Mouse (Mus musculus): ENCODE data around the gene Gnaq. TPM values are rescaled to one million over a fixed set of nuclear protein-coding genes. Genes with fewer than 3 reads are reported as not detected.

The Gnaq gene
- total RNA-seq, 4 experiments from 2014 or later = 20.5 to 23.7 (median 21.6) TPM

GRCm38 (mm10) chr19:16318128-16318811 lies 185.6 kb downstream of the Gnaq start:
- no peak for DNase-seq (ENCODE audit: low spot score)

GRCm38 (mm10) chr19:16319986-16320385 lies 187.4 kb downstream of the Gnaq start:
- DNase-seq (ENCODE audit: low spot score) = no peak

DNA sequence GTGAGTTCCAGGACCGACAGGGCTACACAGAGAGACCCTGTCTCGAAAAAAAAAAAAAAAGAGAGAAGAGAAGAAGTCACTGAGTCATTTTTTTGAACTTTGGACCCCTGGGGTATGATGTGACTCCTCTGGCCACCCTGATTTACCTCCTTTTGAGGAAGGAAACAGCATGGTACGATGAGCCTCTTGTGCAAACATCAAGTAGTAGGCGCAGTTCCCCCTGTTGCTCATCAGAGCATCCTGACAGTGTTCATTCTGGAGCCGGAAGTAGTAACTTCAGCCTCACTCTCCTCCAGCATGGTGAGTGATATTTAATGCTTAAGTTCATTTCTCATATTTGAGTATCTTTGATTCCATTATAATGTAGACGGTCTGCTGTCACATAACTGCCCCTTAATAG lies 190.4 kb downstream of the Gnaq start:
- no peak for DNase-seq (ENCODE audit: low spot score)

- DNase-seq (ENCODE audit: low spot score) = no peak
Measured at GRCm38 (mm10) chr19:16324239-16324638, 191.6 kb downstream of the Gnaq start.

- DNase-seq (ENCODE audit: low spot score) = peak; percentile 58
Measured at GRCm38 (mm10) chr19:16325911-16326310, 193.3 kb downstream of the Gnaq start.

GRCm38 (mm10) chr19:16327401-16328073 lies 194.9 kb downstream of the Gnaq start:
- no peak for DNase-seq (ENCODE audit: low spot score)

- DNase-seq (ENCODE audit: low spot score) = no peak
Measured at GRCm38 (mm10) chr19:16328074-16328850, 195.6 kb downstream of the Gnaq start.

GRCm38 (mm10) chr19:16329056-16329455 lies 196.4 kb downstream of the Gnaq start:
- DNase-seq (ENCODE audit: low spot score) = no peak

GRCm38 (mm10) chr19:16329648-16330047 lies 197.0 kb downstream of the Gnaq start:
- DNase-seq (ENCODE audit: low spot score) = no peak

GRCm38 (mm10) chr19:16330161-16330560 lies 197.5 kb downstream of the Gnaq start:
- DNase-seq (ENCODE audit: low spot score) = no peak

DNA sequence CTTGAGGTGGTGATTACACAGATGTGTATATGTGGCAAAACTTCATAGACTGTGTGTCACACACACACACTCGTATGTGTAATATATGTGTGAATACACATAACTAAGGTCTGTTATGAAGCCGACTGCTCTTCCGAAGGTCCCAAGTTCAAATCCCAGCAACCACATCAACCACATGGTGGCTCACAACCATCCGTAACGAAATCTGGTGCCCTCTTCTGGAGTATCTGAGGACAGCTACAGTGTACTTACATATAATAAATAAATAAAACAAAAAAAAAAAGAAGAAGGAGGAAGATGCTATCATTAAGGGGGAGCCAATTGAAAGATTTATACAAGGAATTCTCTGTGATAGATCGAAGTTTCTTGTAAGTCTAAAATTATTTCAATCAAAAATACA lies 198.4 kb downstream of the Gnaq start:
- no peak for DNase-seq (ENCODE audit: low spot score)

DNA sequence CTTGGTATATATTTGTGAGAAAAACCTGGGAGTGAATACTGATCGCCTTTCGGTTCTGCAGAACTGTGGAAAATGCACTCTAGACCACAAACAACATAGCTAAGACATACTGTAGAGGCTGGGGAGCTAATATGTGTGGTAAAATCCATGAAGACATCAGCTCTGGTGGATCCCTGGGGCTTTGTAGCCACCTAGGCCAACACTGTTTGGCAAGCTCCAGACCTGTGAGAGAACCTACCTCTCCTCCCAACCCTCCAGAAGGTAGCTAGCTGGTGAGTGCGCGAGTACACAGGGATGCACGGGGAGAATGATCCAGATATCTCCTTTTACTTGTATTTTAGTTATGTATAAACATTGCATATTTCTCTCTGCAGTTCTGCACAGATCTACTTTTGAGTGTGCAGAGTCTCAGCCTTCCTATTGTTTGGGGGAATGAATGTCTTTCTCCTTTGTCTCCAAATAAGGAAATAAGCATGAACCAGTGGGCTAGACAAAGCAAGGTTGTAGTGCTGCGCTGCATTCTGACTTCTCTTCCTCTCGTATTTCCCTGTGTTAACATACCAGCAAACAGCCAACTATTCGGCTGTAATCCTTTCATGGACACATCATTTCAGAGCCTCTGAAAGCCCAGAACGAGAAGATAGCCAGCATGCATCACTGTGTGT lies 205.4 kb downstream of the Gnaq start:
- no peak for DNase-seq (ENCODE audit: low spot score)

GRCm38 (mm10) chr19:16339954-16340586 lies 207.4 kb downstream of the Gnaq start:
- no peak for DNase-seq (ENCODE audit: low spot score)

DNA sequence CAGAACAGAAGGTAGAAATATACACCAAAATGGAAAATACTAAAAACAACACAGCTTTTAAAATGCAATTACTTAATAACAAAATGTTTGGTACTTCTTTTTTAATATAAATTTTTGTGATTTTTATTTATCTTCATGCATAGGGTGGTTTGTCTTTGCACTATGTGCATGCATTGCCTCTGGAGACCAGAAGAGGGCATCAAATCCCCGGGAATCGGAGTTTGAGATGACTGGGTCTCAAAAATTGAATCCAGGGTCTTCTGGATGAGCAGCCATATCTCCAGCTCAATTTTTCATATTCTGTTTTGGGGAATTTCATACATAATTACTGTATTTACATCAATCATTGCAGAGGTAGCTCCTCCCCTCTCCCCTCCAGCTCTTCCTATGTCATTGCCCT lies 210.1 kb downstream of the Gnaq start:
- no peak for DNase-seq (ENCODE audit: low spot score)

- no peak for DNase-seq (ENCODE audit: low spot score)
Measured at GRCm38 (mm10) chr19:16345516-16345915, 212.9 kb downstream of the Gnaq start.

DNA sequence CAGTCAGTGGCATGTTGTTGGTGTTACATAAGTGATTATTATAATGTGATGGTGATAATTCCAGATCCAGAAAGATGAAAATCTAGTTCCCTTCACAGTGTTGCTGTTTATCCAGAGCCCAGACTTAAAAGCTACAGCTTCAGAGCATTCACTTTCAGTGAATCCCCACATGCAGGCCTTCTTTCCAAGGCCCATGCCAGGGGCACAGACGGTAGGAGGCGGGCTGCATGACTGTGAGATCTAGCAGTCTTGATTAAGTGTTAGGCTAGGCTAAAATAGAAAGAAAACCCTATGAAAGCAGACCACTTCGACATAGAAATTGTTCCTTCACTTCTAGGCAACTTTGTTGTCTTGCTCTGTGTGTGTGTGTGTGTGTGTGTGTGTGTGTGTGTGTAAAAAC lies 214.4 kb downstream of the Gnaq start:
- DNase-seq (ENCODE audit: low spot score) = no peak

GRCm38 (mm10) chr19:16353701-16354136 lies 221.1 kb downstream of the Gnaq start:
- no peak for DNase-seq (ENCODE audit: low spot score)

DNA sequence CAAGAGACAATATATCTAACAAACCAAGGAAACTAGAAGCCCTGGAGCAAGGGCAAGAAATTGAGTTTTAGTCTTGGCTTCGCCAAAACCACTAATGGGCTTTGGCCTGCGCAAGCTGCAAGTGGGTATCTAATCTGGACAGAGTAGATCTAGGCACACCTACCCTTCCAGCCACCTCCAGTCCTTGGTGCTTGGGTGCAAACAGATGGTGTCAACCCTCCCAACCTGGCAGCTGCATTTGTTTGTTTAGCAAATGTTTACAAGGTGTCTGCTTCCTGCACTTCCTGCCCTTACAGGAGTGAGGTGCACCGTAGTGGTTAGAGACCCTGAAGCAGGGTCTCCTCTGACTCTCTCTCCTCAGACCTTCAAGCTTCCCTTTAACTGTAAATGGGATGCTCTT lies 225.5 kb downstream of the Gnaq start:
- DNase-seq (ENCODE audit: low spot score) = no peak

GRCm38 (mm10) chr19:16358905-16359304 lies 226.3 kb downstream of the Gnaq start:
- DNase-seq (ENCODE audit: low spot score) = peak; percentile 13

- DNase-seq (ENCODE audit: low spot score) = no peak
Measured at GRCm38 (mm10) chr19:16366465-16367063, 233.9 kb downstream of the Gnaq start.

DNA sequence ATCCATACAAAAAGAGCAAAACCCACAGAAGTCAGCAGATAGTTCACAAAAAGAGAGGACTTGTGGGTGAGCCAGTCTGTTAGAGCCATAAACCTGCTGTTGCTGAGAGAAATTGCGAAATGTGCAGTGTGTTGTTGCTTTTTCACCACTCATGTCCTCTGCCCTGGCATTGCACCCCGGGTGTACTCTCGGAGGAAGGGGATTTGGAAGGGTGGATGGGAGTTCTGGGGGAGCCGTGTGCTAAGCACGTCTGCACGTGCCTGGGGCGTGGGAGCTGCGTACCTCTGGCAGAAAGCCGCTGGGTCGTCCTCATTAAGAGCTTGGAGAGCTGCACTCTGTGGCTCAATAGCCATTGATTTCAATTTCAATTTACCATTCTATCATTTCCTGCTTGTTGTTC lies 234.6 kb downstream of the Gnaq start:
- no peak for DNase-seq (ENCODE audit: low spot score)
